In the genomic region with DNA sequence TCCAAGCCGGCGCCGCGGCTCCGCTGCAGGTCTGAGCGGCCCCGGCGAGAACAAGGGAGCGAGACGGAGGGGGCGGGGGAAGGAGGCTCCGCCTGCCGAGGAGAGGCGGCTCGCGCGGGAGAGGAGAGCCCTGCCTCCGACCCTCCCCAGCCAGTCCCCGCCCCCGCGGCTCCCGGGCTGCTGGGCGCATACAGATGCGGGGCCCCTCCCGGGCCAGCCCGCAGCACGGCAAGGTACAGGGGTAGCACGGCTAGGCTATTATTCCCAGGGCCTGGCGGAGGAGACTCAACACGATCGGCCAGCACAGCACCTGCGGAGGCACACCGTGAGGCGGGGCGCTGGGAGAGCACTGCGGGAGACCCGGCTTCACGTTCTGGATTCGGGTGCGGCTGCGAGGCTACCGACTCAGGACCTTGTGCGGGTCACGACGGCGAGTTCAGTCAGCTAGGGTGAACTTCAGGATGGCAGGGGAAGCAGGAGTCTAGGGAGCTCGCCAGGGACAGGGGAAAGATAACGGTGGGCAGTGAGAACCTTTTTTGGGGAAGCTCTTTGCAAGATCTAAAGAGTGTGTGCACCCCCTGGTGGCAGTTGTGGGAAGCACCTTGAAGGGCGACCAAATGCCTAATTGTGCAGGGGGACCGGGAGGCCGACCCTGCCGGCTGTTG, we compare ENCODE assay signal across 8 mouse cellular contexts. TPM values are rescaled to one million over a fixed set of nuclear protein-coding genes. Genes with fewer than 3 reads are reported as not detected.
DNase-seq lines count a peak whose midpoint lies in the region; ATAC-seq and TF ChIP-seq lines count a peak whose summit lies in the region.

Gene Cdh24 (minus strand): TSS at position 60 of the 665 bp plus-strand sequence.

- peaks cover 80% of the 10 kb centered on the region for H3K36me3 ChIP-seq in G1E (replicated peaks)
- peaks cover 53% of the 10 kb centered on the region for H3K36me3 ChIP-seq in forebrain, embryonic 15.5 days
- peaks cover 44% of the 10 kb centered on the region for H3K36me3 ChIP-seq in liver, postnatal 0 days (replicated peaks; ENCODE audit: insufficient read depth, low read length)
- H3K36me3 ChIP-seq in neural tube, embryonic 13.5 days: peaks cover 72% of the 10 kb centered on the region
- no peaks in the 10 kb centered on the region; the same call in 1 of the 2 replicates for H3K36me3 ChIP-seq in testis, adult 2 months (ENCODE audit: control insufficient read depth, insufficient read depth, low read length)

- peaks cover 20% of the 10 kb centered on the region for H3K27me3 ChIP-seq in G1E (ENCODE audit: insufficient read depth, low read length)
- no peaks in the 10 kb centered on the region for H3K27me3 ChIP-seq in forebrain, embryonic 15.5 days
- H3K27me3 ChIP-seq in liver, postnatal 0 days (ENCODE audit: insufficient read depth, low read length): 0 out of 2 replicates have a peak, but pooled peaks cover 5% of the 10 kb centered on the region
- no peaks in the 10 kb centered on the region for H3K27me3 ChIP-seq in neural tube, embryonic 13.5 days
- H3K27me3 ChIP-seq in testis, adult 2 months (ENCODE audit: control insufficient read depth, insufficient read depth, low read length): no peaks in the 10 kb centered on the region

- peak; percentile 80 for TF ChIP-seq CTCF in G1E (IDR thresholded peaks at IDR 0.05; ENCODE audit: low read depth, low read length)
- peak; percentile 92 for TF ChIP-seq CTCF in liver, postnatal 0 days (IDR thresholded peaks at IDR 0.05; ENCODE audit: low read depth)
- TF ChIP-seq CTCF in testis, adult 2 months (IDR thresholded peaks at IDR 0.05; ENCODE audit: control insufficient read depth, insufficient read depth, insufficient replicate concordance, low read depth, low read length): peak; percentile 75

- TF ChIP-seq POLR2A in testis, adult 2 months (IDR thresholded peaks at IDR 0.05; ENCODE audit: control insufficient read depth, low read depth, low read length): no peak

- intact Hi-C loops in heart, postnatal 25 days (cut with DNase I): loop anchor here (1.0 to 10.0 kb wide), 2 partner anchors 72 to 417 kb away; no protein-coding TSS in a partner anchor

- H3K4me3 ChIP-seq in G1E (ENCODE audit: low read depth, low read length): peak within 1 kb of the TSS; percentile 74
- H3K4me3 ChIP-seq in forebrain, embryonic 15.5 days: peak within 1 kb of the TSS; percentile 72
- peak within 1 kb of the TSS; percentile 81 for H3K4me3 ChIP-seq in liver, postnatal 0 days (ENCODE audit: low read depth, low read length)
- H3K4me3 ChIP-seq in neural tube, embryonic 13.5 days: peak within 1 kb of the TSS; percentile 58
- peak within 1 kb of the TSS; percentile 68 for H3K4me3 ChIP-seq in testis, adult 2 months (ENCODE audit: control insufficient read depth, low read depth, low read length)

- no peaks in the 10 kb centered on the region for H3K9me3 ChIP-seq in G1E (replicated peaks)
- H3K9me3 ChIP-seq in forebrain, embryonic 15.5 days: no peaks in the 10 kb centered on the region
- no peaks in the 10 kb centered on the region for H3K9me3 ChIP-seq in liver, postnatal 0 days (ENCODE audit: low read length)
- no peaks in the 10 kb centered on the region for H3K9me3 ChIP-seq in neural tube, embryonic 13.5 days

- H3K4me1 ChIP-seq in G1E (ENCODE audit: insufficient read depth, low read depth, low read length): peaks cover 57% of the 10 kb centered on the region
- peaks cover 25% of the 10 kb centered on the region for H3K4me1 ChIP-seq in forebrain, embryonic 15.5 days
- H3K4me1 ChIP-seq in liver, postnatal 0 days (ENCODE audit: insufficient read depth): peaks cover 3% of the 10 kb centered on the region
- H3K4me1 ChIP-seq in neural tube, embryonic 13.5 days (replicated peaks): peaks cover 34% of the 10 kb centered on the region
- peaks cover 16% of the 10 kb centered on the region for H3K4me1 ChIP-seq in testis, adult 2 months (ENCODE audit: control insufficient read depth, insufficient read depth, low read length)

- peak; percentile 67; the same call in 1 of the 2 replicates for ATAC-seq in G1E (ENCODE audit: extremely low read depth, insufficient number of reproducible peaks, low FRiP score, poor library complexity, severe bottlenecking)
- ATAC-seq in forebrain, embryonic 15.5 days (replicated peaks): peak; percentile 96
- peak; percentile 87 for ATAC-seq in liver, postnatal 0 days
- peak; percentile 93 for ATAC-seq in neural tube, embryonic 13.5 days (ENCODE audit: low read depth)

- peak; percentile 81 for DNase-seq in G1E (ENCODE audit: low spot score)
- DNase-seq in cerebellum, adult 11-12 months: peak; percentile 81
- peak; percentile 77 for DNase-seq in heart, postnatal 25 days (ENCODE audit: low spot score)
- DNase-seq in layer of hippocampus, adult 11-12 months (ENCODE audit: low spot score): peak; percentile 89
- DNase-seq in liver, postnatal 0 days: peak; percentile 89

- WGBS in forebrain, embryonic 15.5 days: under 1% methylated on average over 47 of the region's 52 CpGs
- WGBS in liver, postnatal 0 days (ENCODE audit: insufficient replicate concordance): under 1% methylated on average over 37 of the region's 52 CpGs
- WGBS in neural tube, embryonic 13.5 days: under 1% methylated on average over 42 of the region's 52 CpGs

- H3K4me2 ChIP-seq in forebrain, embryonic 15.5 days (replicated peaks): peak within 1 kb of the TSS; percentile 63
- H3K4me2 ChIP-seq in liver, postnatal 0 days (ENCODE audit: low read depth, low read length): peak within 1 kb of the TSS; percentile 100
- peak within 1 kb of the TSS; percentile 74 for H3K4me2 ChIP-seq in neural tube, embryonic 13.5 days

- TF ChIP-seq EP300 in liver, postnatal 0 days (IDR thresholded peaks at IDR 0.05; ENCODE audit: low read depth): no peak

- H3K9ac ChIP-seq in forebrain, embryonic 15.5 days (replicated peaks): peak within 1 kb of the TSS; percentile 93
- peak within 1 kb of the TSS; percentile 77 for H3K9ac ChIP-seq in liver, postnatal 0 days (replicated peaks)
- H3K9ac ChIP-seq in neural tube, embryonic 13.5 days: peak within 1 kb of the TSS; percentile 83

- H3K27ac ChIP-seq in forebrain, embryonic 15.5 days (replicated peaks): peak within 1 kb of the TSS; percentile 84
- peak within 1 kb of the TSS; percentile 39; the same call in 1 of the 2 replicates for H3K27ac ChIP-seq in liver, postnatal 0 days (ENCODE audit: low read depth)
- peak within 1 kb of the TSS; percentile 87 for H3K27ac ChIP-seq in neural tube, embryonic 13.5 days (replicated peaks)
- H3K27ac ChIP-seq in testis, adult 2 months (ENCODE audit: control insufficient read depth, insufficient read depth, low read depth, low read length): 0 out of 2 replicates have a peak within 1 kb of the TSS, but pooled peaks have one; percentile 12

RNA-seq across cellular contexts. Expression of gene Cdh24, which starts in this region (rescaled TPM):
- total RNA-seq in G1E (2014; fragmentation: Nextera tagmentation) (0.68 and 0.73 TPM in 2 replicates), G1E (2017) (0.11 and 0.35 TPM in 2 replicates)
- polyA plus RNA-seq in G1E (2012): 1.5 and 1.8 TPM in 2 replicates
- 7.6 and 8.6 TPM in 2 replicates for polyA plus RNA-seq in forebrain, embryonic 15.5 days (2015; fragmentation: Nextera tagmentation; extraction: Ambion mirVana)
- total RNA-seq in heart, postnatal 25 days (2021): under 1 TPM; 0.31 to 0.39 TPM
- polyA plus RNA-seq in liver, postnatal 0 days (2015; fragmentation: Nextera tagmentation; extraction: Ambion mirVana): 0.09 and 0.11 TPM in 2 replicates
- 9.1 and 9.2 TPM in 2 replicates for polyA plus RNA-seq in neural tube, embryonic 13.5 days (2015; fragmentation: Nextera tagmentation; extraction: Ambion mirVana)
- 9.9 and 10.2 TPM in 2 replicates for polyA plus RNA-seq in testis, adult 2 months (2012; rRNA removed)

Comparison
In these comparisons a context has a peak if more than half of its experiments do, and no peak if none do; other contexts are left out.
1. Peak in every context shown above with its lines: DNase-seq, ATAC-seq, H3K4me3 ChIP-seq and H3K27ac ChIP-seq.
2. Peak in DNase-seq in heart, postnatal 25 days; RNA of the gene not detected or under 1 TPM.
3. Peak in DNase-seq, ATAC-seq, H3K4me3 ChIP-seq, H3K27ac ChIP-seq, H3K9ac ChIP-seq and H3K4me2 ChIP-seq in liver, postnatal 0 days; RNA of the gene not detected or under 1 TPM.
4. H3K27ac ChIP-seq: peak in every context shown above with its lines; median percentile 87 in neural tube, embryonic 13.5 days; 84 in forebrain, embryonic 15.5 days; 39 in liver, postnatal 0 days; 12 in testis, adult 2 months.